Mouse (Mus musculus) forebrain, embryonic 11.5 days (tissue): ENCODE results near the gene Ppp1cc. TPM values are rescaled to one million over a fixed set of nuclear protein-coding genes. Genes with fewer than 3 reads are reported as not detected.
A peak's percentile ranks its signal among the peaks of the same experiment; 100 is the strongest.

Experiments
- ATAC-seq: fragments of 200-750 bp; cut with Nextera tagmentation; replicated peaks from 2 replicates; pipeline ENCODE4 v1.8.0; 2017; ENCODE audit warnings: moderate TSS enrichment; ENCODE audit not compliant: low FRiP score
- DNase-seq: peaks from one replicate; pipeline ENCODE4 v3.0.0-alpha.2; 2017; ENCODE audit warnings: low spot score
- H3K27ac ChIP-seq: fragments of 300-500 bp; sonication (generic); 2 replicates; pipeline ENCODE4 v1.5.1; 2014; ENCODE audit warnings: low read depth, low read length
- H3K27me3 ChIP-seq: fragments of 300-500 bp; sonication (generic); 2 replicates; pipeline ENCODE4 v1.6.1; 2014; ENCODE audit warnings: mild to moderate bottlenecking, low read length, mixed read lengths; ENCODE audit not compliant: control insufficient read depth, insufficient read depth
- H3K36me3 ChIP-seq: fragments of 300-500 bp; sonication (generic); 2 replicates; pipeline ENCODE4 v1.6.1; 2014; ENCODE audit warnings: mild to moderate bottlenecking, low read length, moderate library complexity, mixed read lengths; ENCODE audit not compliant: control insufficient read depth, insufficient read depth
- H3K4me1 ChIP-seq: fragments of 300-500 bp; sonication (generic); replicated peaks from 2 replicates; pipeline ENCODE4 v1.6.1; 2014; ENCODE audit warnings: low read length, mixed read lengths; ENCODE audit not compliant: control insufficient read depth, insufficient read depth
- H3K4me2 ChIP-seq: fragments of 300-500 bp; sonication (generic); 2 replicates; pipeline ENCODE4 v1.6.1; 2014; ENCODE audit warnings: low read depth, mild to moderate bottlenecking, low read length, moderate library complexity, mixed read lengths; ENCODE audit not compliant: severe bottlenecking
- H3K4me3 ChIP-seq: fragments of 300-500 bp; sonication (generic); 2 replicates; pipeline ENCODE4 v1.5.1; 2014; ENCODE audit warnings: low read depth, low read length
- H3K9ac ChIP-seq: fragments of 300-500 bp; sonication (generic); 2 replicates; pipeline ENCODE4 v1.6.1; 2014; ENCODE audit warnings: low read length
- H3K9me3 ChIP-seq: fragments of 300-500 bp; sonication (generic); 2 replicates; pipeline ENCODE4 v1.6.1; 2016; ENCODE audit warnings: low read length, mixed read lengths; ENCODE audit not compliant: control insufficient read depth
- WGBS: fragments of 180-500 bp; shearing (Covaris S2); extraction: QIAGEN DNeasy Blood & Tissue Kit; methylation state at CpG from one replicate; pipeline ENCODE4 v1.1.7; 2014; 5-methylcytosine and 5-hydroxymethylcytosine counted together
- polyA plus RNA-seq: library from polyadenylated mRNA; unstranded; fragments of >200 nt; fragmentation: Nextera tagmentation; extraction: Ambion mirVana; gene quantifications from 2 replicates; pipeline ENCODE4 v1.2.1, GENCODE M21; 2014

Gene Ppp1cc
- polyA plus RNA-seq, 1 experiment from 2014 or later: 364 TPM

DNA sequence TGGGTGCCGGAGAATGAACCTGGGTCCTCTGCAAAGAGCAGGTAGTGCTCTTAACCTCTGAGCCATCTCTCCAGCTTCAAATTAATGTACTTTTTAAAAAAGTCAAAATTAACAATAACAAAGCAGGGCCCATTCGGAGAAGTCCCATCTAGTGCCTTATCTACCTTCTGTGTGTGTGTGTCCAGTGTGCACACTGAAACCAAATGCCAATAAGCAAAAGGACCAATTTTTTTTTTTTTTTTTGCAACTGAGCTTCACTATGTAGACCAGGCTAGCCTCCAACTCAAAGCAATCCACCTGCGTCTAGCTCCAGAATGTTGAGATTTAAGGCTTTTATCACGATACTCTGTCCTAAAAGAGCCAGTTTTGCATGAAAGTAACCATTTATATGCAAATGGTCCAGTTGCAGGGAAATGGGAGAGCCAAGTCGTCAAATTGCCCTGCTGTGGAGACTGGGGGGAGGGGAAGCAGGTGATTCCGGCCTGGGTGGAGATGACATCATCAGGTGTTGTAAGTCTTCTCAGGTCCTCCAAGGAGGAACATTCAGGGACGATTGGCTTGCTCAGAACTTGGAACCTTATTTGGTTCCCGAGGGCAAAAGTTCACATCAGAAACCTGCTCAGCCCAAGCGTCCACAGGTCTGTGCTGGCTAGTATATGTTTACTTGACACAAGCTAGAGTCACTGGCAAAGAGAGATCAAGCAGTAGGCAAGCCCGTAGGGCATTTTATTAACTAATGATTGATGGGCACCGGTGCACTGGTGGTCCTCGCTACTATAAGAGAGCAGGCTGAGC is 33.4 kb downstream of the Ppp1cc start:
- no peak overlapping the region for H3K4me2 ChIP-seq
- ATAC-seq (no peak), DNase-seq (no peak)
- 80% methylated on average over 12 of the region's 12 CpGs for WGBS
- no peaks in the 10 kb centered on the region for H3K9me3 ChIP-seq
- no peak overlapping the region for H3K4me3 ChIP-seq
- H3K36me3 ChIP-seq: no peaks in the 10 kb centered on the region
- no peaks in the 10 kb centered on the region for H3K4me1 ChIP-seq
- no peaks in the 10 kb centered on the region for H3K27me3 ChIP-seq
- H3K27ac ChIP-seq: no peak overlapping the region
- no peak overlapping the region for H3K9ac ChIP-seq

DNA sequence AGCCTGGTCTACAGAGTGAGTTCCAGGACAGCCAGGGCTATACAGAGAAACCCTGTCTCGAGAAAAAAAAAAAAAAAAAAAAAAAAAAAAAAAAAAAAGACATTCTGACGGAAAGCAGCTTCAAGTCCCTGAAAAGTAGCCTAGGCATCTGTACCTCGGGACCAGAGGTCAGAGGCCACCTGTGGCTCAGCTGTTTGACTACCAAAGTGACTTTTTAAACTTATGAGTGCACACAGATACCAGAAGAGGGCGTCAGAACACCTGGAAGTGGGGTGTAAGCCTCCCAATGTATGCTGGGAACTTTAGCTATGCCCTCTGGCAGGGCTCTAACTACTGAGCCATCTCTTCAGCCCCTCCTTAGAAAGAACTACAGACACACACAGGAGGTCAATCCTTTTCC is 34.3 kb downstream of the Ppp1cc start:
- WGBS: 71% methylated on average over 3 of the region's 4 CpGs
- ATAC-seq: no peak
- Histone ChIP-seq H3K27ac (no peak overlapping the region), H3K9ac (no peak overlapping the region), H3K27me3 (no peaks in the 10 kb centered on the region), H3K4me1 (no peaks in the 10 kb centered on the region), H3K9me3 (no peaks in the 10 kb centered on the region), H3K4me2 (no peak overlapping the region), H3K4me3 (no peak overlapping the region), H3K36me3 (no peaks in the 10 kb centered on the region)
- DNase-seq: no peak

DNA sequence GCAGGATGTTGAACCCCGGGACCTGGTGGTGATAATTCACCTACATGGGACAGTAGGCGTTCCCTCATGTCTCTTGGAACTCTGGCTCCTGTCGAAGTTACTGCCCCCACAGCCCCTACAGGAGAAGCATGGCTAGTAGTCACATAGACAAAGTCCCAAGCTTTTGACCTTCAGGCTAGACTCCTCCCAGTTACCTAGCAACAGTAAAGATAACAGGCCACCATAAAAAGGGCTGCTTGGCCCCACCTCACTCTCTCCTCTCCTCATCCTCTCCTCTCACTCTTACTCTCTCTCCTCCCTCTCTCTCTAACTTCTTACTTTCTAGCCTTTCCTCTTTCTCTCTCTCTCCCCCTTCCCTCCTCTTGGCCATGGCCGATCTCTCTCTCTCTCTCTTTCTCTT is 42.8 kb downstream of the Ppp1cc start:
- ATAC-seq: no peak
- no peaks in the 10 kb centered on the region for H3K27me3 ChIP-seq
- H3K9ac ChIP-seq: no peak overlapping the region
- WGBS: 94% methylated on average over 4 of the region's 4 CpGs
- no peaks in the 10 kb centered on the region for H3K9me3 ChIP-seq
- H3K4me3 ChIP-seq: no peak overlapping the region
- no peak for DNase-seq
- no peak overlapping the region for H3K4me2 ChIP-seq
- H3K27ac ChIP-seq: no peak overlapping the region
- no peaks in the 10 kb centered on the region for H3K4me1 ChIP-seq
- H3K36me3 ChIP-seq: no peaks in the 10 kb centered on the region

DNA sequence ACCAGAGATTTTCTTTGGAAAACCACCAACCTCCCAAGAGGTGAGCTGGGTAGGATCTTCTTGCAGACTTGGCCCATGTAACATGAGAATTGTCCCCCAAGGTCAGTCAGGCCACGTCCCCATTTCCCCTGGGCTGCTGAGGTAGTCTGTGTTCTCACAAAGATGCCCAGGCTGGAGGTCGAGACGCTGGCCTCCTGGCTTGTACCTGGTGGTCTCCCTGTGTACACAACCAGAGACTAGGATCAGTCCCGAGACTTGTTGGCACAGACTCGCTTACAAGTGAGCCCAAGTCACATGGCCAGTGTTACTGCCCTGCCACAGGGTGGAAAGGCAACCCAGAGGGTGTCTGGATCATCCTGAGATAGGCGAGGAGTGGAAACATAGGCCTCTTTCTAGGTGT is 43.8 kb downstream of the Ppp1cc start:
- WGBS: 86% methylated on average over 6 of the region's 6 CpGs

DNA sequence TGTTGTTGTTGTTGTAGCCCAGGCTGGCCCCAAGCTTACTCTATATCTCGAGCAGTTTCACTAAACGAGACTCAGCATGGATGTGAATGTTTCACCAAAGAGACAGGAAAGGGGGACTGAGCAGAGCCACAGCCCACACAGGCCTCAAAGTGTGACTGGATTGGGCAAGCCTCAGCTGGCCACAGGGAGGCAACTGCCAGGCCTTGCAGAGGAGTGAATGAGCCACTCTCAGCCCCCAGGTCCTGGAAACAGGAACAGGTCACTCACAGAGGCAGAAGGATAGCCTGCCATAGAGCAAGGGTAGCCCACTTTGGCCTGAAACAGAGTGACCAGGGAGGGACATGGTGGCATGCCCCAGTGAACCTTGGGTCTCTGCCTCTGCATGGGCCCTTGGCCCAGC is 46.1 kb downstream of the Ppp1cc start:
- ATAC-seq (no peak), DNase-seq (no peak)
- WGBS: 69% methylated on average over 2 of the region's 2 CpGs
- no peak overlapping the region for H3K9ac ChIP-seq
- no peak overlapping the region for H3K4me3 ChIP-seq
- no peak overlapping the region for H3K4me2 ChIP-seq
- no peak overlapping the region for H3K27ac ChIP-seq
- H3K9me3 ChIP-seq: no peaks in the 10 kb centered on the region
- H3K27me3 ChIP-seq: no peaks in the 10 kb centered on the region
- H3K36me3 ChIP-seq: no peaks in the 10 kb centered on the region
- no peaks in the 10 kb centered on the region for H3K4me1 ChIP-seq

More for the DNA sequence above, 43.8 kb downstream of the Ppp1cc start:
- DNase-seq (no peak), ATAC-seq (no peak)
- no peaks in the 10 kb centered on the region for H3K4me1 ChIP-seq
- no peaks in the 10 kb centered on the region for H3K36me3 ChIP-seq
- H3K27ac ChIP-seq: no peak overlapping the region
- no peaks in the 10 kb centered on the region for H3K9me3 ChIP-seq
- no peak overlapping the region for H3K4me2 ChIP-seq
- no peaks in the 10 kb centered on the region for H3K27me3 ChIP-seq
- no peak overlapping the region for H3K9ac ChIP-seq
- no peak overlapping the region for H3K4me3 ChIP-seq

DNA sequence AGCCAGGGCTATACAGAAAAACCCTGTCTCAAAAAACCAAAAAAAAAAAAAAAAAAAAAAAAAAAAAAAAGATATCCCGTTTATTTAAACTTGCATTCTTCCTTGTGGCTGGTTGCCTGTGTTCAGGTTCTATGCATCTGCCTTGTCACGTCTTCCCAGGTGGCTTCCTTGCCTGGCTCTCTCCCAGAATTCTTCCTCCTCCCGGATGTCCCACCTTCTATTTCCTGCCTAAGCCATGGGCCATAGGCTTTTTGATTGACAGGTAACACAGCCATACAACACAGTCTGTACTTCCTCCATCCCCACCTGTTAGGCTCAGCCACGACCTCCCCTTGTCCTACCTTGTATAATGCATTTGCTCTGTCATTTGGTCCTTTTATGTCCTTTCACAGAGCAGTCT is 48.4 kb downstream of the Ppp1cc start, which contains the start of gene Hvcn1:
Hvcn1 (plus strand) TSS at position 330 of the 400 bp plus-strand sequence.
- no peak within 1 kb of the TSS for H3K9ac ChIP-seq
- DNase-seq: no peak
- H3K4me1 ChIP-seq: peaks cover 7% of the 10 kb centered on the region; the same call in 1 of the 2 replicates
- H3K36me3 ChIP-seq: no peaks in the 10 kb centered on the region
- no peaks in the 10 kb centered on the region for H3K9me3 ChIP-seq
- 83% methylated on average over 4 of the region's 4 CpGs for WGBS
- no peak within 1 kb of the TSS for H3K27ac ChIP-seq
- H3K4me3 ChIP-seq: no peak within 1 kb of the TSS
- H3K27me3 ChIP-seq: no peaks in the 10 kb centered on the region
- H3K4me2 ChIP-seq: no peak within 1 kb of the TSS
- ATAC-seq: no peak

DNA sequence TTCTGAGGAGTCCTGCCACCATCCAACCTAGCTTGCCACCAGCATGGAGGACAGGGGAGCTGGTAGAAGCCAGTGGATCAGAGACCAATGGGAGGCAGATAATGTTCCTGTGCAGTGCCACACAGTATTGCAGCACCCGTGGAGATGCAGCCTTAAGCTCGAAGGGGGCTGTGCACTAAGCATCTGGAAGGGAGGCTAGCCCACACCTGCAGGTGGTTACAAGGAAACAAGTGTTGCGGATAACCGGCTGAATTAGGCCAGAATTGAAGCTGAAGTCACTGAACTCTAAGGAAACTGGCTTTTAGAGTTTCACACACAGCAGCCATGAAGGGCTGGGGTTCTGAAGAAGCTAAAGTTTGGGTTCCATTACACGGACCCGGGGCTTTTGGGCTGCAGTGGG is 50.8 kb downstream of the Ppp1cc start:
- no peaks in the 10 kb centered on the region for H3K27me3 ChIP-seq
- no peak overlapping the region for H3K27ac ChIP-seq
- peak overlapping the region; percentile 64 for H3K9ac ChIP-seq
- H3K4me2 ChIP-seq: no peak overlapping the region
- no peak for ATAC-seq
- 43% methylated on average over 6 of the region's 6 CpGs for WGBS
- peaks cover 7% of the 10 kb centered on the region; the same call in 1 of the 2 replicates for H3K4me1 ChIP-seq
- H3K4me3 ChIP-seq: no peak overlapping the region
- no peaks in the 10 kb centered on the region for H3K36me3 ChIP-seq
- no peak for DNase-seq
- no peaks in the 10 kb centered on the region for H3K9me3 ChIP-seq

DNA sequence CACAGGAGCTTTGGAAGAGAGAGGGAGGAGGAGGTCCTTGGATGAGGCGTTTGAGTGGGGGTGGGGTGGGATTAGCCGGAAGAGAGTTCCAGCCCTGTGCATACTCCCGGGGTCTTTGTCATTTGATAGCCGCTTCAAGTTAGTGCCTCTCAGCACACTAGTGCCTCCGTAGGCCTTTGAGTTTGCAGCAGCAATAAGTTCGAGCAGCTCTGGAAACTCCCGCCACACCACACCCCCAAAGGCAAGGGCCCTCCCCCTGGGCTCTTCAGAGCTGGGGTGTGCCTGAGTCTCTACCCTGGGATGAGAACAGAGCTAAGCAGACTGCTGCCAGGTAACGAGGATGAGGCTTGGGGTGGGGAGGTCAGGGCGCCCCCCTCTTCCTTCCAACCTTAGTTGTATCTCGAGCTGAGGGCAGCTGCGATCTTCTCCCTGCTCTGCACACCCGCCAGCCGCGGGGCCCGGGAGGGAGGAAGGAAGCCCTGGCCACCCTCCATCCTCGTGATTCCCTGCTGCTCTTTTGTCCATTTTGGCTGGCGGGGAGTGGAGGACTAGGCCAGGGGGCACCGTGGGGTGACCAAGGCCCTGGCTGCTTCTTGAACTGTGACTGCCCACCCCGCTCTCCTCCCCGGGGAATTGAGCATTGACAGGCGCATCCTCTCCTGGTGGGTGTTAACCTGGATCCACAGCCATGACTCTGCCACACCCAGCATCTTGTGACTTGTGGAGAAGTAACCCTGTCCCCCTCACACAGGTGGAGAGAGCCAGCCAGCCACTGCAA is 51.7 kb downstream of the Ppp1cc start:
- H3K9me3 ChIP-seq: no peaks in the 10 kb centered on the region
- H3K27me3 ChIP-seq: no peaks in the 10 kb centered on the region
- ATAC-seq (peak; percentile 76), DNase-seq (peak; percentile 83)
- peak overlapping the region; percentile 29 for H3K4me3 ChIP-seq
- peak overlapping the region; percentile 68 for H3K4me2 ChIP-seq
- H3K36me3 ChIP-seq: no peaks in the 10 kb centered on the region
- 4% methylated on average over 21 of the region's 21 CpGs for WGBS
- 0 out of 2 replicates have a peak overlapping the region, but pooled peaks have one; percentile 37 for H3K27ac ChIP-seq
- H3K9ac ChIP-seq: peak overlapping the region; percentile 64
- peaks cover 7% of the 10 kb centered on the region; the same call in 1 of the 2 replicates for H3K4me1 ChIP-seq
